Mouse (Mus musculus) stomach, postnatal 0 days (tissue): ENCODE results near the gene Usp46. TPM values are rescaled to one million over a fixed set of nuclear protein-coding genes. Genes with fewer than 3 reads are reported as not detected.

Experiments used
- ATAC-seq: fragments of 200-750 bp; cut with Nextera tagmentation; 2 replicates; pipeline ENCODE4 v1.8.0; 2017; ENCODE audit not compliant: low FRiP score, low TSS enrichment
- DNase-seq: peaks from one replicate; pipeline ENCODE4 v3.0.0-alpha.2; 2016; ENCODE audit warnings: low spot score
- H3K27ac ChIP-seq: fragments of 300-500 bp; sonication (generic); replicated peaks from 2 replicates; pipeline ENCODE4 v1.5.1; 2014; ENCODE audit warnings: mild to moderate bottlenecking, control low read depth
- H3K27me3 ChIP-seq: fragments of 300-500 bp; sonication (generic); 2 replicates; pipeline ENCODE4 v1.6.1; 2014; ENCODE audit warnings: low read length; ENCODE audit not compliant: control insufficient read depth, insufficient read depth
- H3K36me3 ChIP-seq: fragments of 300-500 bp; sonication (generic); 2 replicates; pipeline ENCODE4 v1.6.1; 2014; ENCODE audit warnings: low read length, mixed read lengths; ENCODE audit not compliant: control insufficient read depth, insufficient read depth
- H3K4me1 ChIP-seq: fragments of 300-500 bp; sonication (generic); replicated peaks from 2 replicates; pipeline ENCODE4 v1.6.1; 2014; ENCODE audit warnings: antibody characterized with exemption; ENCODE audit not compliant: control insufficient read depth, insufficient read depth
- H3K4me2 ChIP-seq: fragments of 300-500 bp; sonication (generic); replicated peaks from 2 replicates; pipeline ENCODE4 v1.6.1; 2014; ENCODE audit warnings: low read depth, mild to moderate bottlenecking, control low read depth, moderate library complexity
- H3K4me3 ChIP-seq: fragments of 300-500 bp; sonication (generic); 2 replicates; pipeline ENCODE4 v1.5.1; 2014; ENCODE audit warnings: low read depth, low read length, control low read depth
- H3K9ac ChIP-seq: fragments of 300-500 bp; sonication (generic); 2 replicates; pipeline ENCODE4 v1.6.1; 2014; ENCODE audit warnings: mild to moderate bottlenecking, low read length, control low read depth, mixed read lengths
- H3K9me3 ChIP-seq: fragments of 300-500 bp; sonication (generic); 2 replicates; pipeline ENCODE4 v1.6.1; 2016; ENCODE audit warnings: low read length; ENCODE audit not compliant: control insufficient read depth
- CTCF ChIP-seq: IDR thresholded peaks from 2 replicates; pipeline ENCODE4 v1.5.1; 2016; ENCODE audit warnings: antibody characterized with exemption, low read depth, mild to moderate bottlenecking, moderate library complexity
- EP300 ChIP-seq: optimal IDR thresholded peaks from 2 replicates; pipeline ENCODE3; 2016; ENCODE audit warnings: antibody characterized with exemption
- WGBS: fragments of 180-500 bp; shearing (Covaris S2); extraction: QIAGEN DNeasy Blood & Tissue Kit; methylation state at CpG from one replicate; pipeline ENCODE4 v1.1.7; 2014; 5-methylcytosine and 5-hydroxymethylcytosine counted together
- polyA plus RNA-seq: library from polyadenylated mRNA; unstranded; fragments of >200 nt; fragmentation: Nextera tagmentation; extraction: Ambion mirVana; gene quantifications from 2 replicates; pipeline ENCODE4 v1.2.1, GENCODE M21; 2015

Usp46 gene
- polyA plus RNA-seq, 1 experiment from 2014 or later = 20.0 TPM

DNA sequence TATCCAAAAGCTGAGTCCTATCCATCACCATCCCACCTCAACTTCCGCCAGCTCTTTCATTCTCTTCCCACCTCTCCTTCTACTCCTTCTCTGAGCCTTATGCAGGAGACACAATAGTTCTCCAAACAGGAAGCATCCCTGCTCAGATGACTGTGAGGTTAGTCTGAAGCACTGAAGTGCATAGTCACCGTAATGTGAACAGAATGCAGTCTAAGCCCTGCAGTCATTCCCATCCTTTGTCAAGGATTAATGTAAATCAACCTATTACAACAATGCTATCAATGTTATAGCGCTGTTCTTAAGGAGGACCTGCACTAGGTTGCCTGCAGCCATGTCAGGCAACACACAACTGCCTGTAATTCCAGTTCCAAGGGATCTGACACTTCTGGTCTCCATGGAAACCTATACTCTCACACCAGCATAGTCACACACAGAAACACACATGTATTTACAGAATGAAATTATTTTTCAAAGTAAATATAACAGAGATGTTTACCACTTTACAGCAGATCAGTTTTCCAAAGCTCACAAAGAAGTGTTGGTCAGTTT lies 115.1 kb downstream of the Usp46 start:
- no peak overlapping the region for H3K27ac ChIP-seq
- no peaks in the 10 kb centered on the region for H3K9me3 ChIP-seq
- no peaks in the 10 kb centered on the region for H3K27me3 ChIP-seq
- H3K36me3 ChIP-seq = no peaks in the 10 kb centered on the region
- no peak for TF ChIP-seq EP300
- TF ChIP-seq CTCF = no peak
- no peak for ATAC-seq
- H3K4me2 ChIP-seq = no peak overlapping the region
- no peak for DNase-seq
- H3K4me3 ChIP-seq = no peak overlapping the region
- no peaks in the 10 kb centered on the region for H3K4me1 ChIP-seq
- WGBS = 86% methylated on average over 3 of the region's 3 CpGs
- no peak overlapping the region for H3K9ac ChIP-seq

- ATAC-seq = no peak
- H3K27ac ChIP-seq = no peak overlapping the region
Observed at GRCm38 (mm10) chr5:73951649-73952000, 116.6 kb downstream of the Usp46 start.

DNA sequence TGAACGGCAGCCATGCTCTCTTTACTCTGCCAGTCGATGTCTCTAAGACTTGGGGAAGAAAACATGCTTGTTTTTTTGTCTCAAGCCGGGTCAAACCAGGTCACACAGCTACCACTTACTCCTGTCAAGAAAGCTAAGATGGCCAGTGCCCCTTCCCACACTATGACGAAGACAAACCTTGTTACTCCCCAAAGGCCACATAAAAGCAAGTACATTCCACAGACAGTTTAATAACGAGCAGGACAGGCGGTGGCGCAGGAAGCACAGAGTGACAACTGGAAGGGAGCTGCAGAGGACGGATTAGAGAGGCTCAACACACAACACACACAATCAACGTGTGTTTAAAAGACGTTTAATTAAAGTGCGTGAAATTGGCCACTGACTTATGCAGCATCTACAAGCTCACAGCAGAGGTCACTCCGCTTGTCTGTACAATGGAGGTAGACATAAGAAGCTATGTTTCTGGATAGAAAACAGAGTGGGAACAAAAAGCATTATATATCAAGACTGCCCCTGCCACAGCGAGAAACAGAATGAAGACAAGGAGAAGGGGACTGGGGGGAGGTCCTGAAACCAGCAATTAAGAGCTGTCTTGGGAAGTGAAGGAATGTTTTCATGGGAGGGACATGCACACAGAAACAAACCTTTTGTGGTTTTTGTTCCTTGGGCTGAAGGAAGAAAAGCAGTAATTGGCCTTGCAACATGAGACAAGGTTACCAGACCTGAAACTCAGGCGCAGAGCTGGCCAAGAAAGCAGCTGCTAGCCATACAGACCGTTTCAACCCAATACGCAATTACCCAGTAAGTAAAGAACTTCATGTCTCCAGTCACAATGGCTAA lies 117.2 kb downstream of the Usp46 start:
- Histone ChIP-seq H3K9ac (no peak overlapping the region), H3K4me1 (no peaks in the 10 kb centered on the region), H3K27ac (no peak overlapping the region), H3K27me3 (no peaks in the 10 kb centered on the region), H3K36me3 (no peaks in the 10 kb centered on the region), H3K9me3 (no peaks in the 10 kb centered on the region), H3K4me2 (no peak overlapping the region), H3K4me3 (no peak overlapping the region)
- no peak for TF ChIP-seq CTCF
- no peak for TF ChIP-seq EP300
- ATAC-seq (no peak), DNase-seq (no peak)
- WGBS = 66% methylated on average over 16 of the region's 16 CpGs

More at GRCm38 (mm10) chr5:73951649-73952000, 116.6 kb downstream of the Usp46 start:
- no peak overlapping the region for H3K4me3 ChIP-seq
- no peaks in the 10 kb centered on the region for H3K36me3 ChIP-seq
- WGBS = 87% methylated on average over 1 of the region's 1 CpGs
- H3K27me3 ChIP-seq = no peaks in the 10 kb centered on the region
- no peaks in the 10 kb centered on the region for H3K4me1 ChIP-seq
- H3K9me3 ChIP-seq = no peaks in the 10 kb centered on the region
- TF ChIP-seq CTCF (no peak), EP300 (no peak)
- H3K4me2 ChIP-seq = no peak overlapping the region
- no peak for DNase-seq
- H3K9ac ChIP-seq = no peak overlapping the region

Other genes with a start within 250 kb of the Usp46 start
- 33.6 and 45.0 TPM in 2 replicates for gene Rasl11b, start 126.9 kb upstream of the Usp46 start, polyA plus RNA-seq